Mouse (Mus musculus) lung, postnatal 0 days (tissue): ENCODE data around the gene Noto.

ENCODE experiments used
- CTCF ChIP-seq: IDR thresholded peaks from 2 replicates; pipeline ENCODE4 v1.5.1; 2016; ENCODE audit warnings: antibody characterized with exemption, mild to moderate bottlenecking
- EP300 ChIP-seq: IDR thresholded peaks from 2 replicates; pipeline ENCODE4 v1.6.1; 2016; ENCODE audit warnings: antibody characterized with exemption, mild to moderate bottlenecking, control low read depth

DNA sequence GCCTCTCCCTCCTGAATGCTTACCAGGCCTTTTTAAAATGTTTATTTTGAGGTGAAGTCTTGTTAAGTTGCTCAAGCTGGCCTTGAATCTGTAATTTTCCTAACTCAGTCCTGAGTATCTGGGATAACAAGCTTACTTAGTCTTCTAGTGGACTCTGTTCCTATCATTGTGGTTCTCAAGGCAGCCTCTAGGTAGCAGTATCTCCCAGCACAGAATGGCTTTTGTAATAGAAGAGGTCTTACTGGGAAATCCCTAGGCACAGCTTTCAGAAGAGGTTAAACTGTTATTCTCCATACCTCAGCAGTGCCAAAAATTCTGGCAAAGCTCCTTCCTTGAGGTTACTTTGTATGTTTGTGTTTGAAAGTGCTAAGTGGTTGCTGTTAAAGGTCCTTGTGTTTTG is 41.7 kb downstream of the Noto start:
- peak; percentile 53 for TF ChIP-seq CTCF
- TF ChIP-seq EP300: no peak
